Mouse (Mus musculus): ENCODE data around the gene Dupd1. TPM values are rescaled to one million over a fixed set of nuclear protein-coding genes. Genes with fewer than 3 reads are reported as not detected.

Dupd1 gene
- total RNA-seq, 2 experiments from 2014 or later: not detected

DNA sequence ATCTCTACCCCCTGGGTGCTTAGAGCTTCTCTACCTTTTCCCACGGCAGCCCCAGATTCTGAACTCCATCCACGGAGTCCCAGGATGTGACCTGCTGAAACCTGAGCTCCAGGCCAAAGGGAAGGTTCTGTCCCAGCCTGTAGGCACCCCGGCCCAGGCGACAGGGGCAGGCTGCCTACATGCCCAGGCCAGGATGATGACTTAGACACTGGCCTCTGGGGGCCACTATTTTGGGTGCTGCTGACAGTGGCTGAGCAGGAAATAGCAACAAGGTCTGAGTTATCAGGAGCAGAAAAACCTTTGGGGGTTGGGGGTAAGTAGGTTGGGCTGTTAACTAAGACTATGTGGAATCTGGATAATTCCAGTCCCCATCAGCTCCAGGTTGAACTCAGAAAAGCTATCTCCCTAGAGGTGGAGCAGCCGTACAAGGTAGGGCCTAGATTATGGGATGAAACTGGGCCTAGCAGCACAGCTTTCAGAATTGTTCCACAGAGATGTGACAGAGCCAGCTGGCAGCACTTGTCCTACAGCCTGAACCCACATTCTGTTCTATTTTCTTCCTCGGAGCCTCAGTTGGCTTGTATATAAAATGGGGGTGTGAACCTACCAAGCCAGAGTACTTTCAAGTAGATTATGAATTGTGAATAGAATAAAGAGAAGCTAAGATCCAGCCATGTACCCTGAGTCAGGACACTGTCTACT is 14.8 kb upstream of the Dupd1 start:
- no peak for ATAC-seq (replicated peaks; ENCODE audit: poor library complexity, severe bottlenecking)

DNA sequence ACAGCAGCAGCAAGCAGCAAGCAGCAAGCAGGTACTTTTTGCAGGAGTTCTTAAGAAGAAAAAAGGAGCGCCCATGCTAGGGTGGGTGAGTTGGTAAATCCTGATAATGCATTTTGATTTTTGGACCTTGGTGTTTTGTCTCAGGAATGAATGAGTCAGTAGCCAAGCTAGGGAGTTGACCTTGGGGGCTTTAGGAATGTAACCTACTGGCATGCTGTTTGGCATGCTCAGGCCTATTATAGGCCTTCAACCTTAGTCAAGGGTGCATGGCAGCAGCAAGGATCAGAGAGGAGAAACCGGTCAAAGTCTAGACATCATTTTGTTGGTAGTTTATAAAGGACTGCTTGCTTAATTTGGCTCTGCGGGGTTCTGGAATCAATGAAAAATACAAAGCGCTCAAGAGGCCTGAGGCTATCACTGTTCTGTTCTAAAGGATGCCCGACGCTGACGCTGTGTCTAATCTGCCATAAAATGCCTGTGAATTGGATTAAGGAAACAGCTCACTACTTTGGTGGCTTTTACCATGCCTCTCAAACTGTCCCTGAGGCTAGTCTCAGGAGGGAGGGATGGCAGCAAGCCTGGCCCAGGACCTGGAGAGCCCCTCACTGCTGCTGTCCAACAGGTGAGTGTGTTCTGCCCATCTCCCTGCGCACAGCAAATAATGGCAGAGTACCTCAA is 7.8 kb upstream of the Dupd1 start:
- no peak for ATAC-seq (replicated peaks; ENCODE audit: poor library complexity, severe bottlenecking)

DNA sequence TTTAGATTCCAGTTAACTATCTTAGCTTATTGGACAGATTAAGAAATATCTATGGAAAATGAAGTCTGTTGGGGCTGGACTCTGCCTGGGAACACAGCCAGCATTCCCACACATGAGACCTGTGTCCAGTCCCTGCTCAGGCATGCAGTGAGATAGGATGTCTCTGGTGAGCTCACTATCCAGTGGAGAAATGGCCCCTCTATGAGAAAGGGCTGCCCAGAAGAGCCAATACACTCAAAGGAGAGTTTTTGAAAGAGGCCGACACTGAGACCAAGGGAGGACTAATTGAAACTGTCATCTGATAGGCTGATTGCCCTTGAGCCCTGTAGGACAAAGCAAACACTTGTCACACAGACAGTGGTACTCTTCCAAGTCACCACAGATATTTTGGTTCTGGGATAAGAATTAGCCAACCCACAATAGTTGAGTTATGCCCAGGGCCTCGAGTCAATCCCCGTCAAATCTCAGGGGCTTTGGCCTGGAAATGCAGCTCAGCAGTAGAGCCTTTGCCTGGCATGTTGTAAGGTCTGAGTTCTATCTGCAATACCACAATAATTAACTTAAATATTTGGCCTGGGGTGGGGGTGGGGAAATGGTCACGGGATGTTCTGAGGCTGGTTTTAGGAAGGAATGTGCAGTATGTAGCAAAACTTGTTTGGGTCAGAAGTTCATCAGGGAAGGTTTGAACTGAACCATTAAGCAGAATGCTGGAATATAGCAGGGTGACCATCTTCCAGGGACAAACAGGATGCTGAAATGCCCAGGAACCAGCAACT is 6.2 kb upstream of the Dupd1 start:
- ATAC-seq (replicated peaks; ENCODE audit: poor library complexity, severe bottlenecking): no peak

DNA sequence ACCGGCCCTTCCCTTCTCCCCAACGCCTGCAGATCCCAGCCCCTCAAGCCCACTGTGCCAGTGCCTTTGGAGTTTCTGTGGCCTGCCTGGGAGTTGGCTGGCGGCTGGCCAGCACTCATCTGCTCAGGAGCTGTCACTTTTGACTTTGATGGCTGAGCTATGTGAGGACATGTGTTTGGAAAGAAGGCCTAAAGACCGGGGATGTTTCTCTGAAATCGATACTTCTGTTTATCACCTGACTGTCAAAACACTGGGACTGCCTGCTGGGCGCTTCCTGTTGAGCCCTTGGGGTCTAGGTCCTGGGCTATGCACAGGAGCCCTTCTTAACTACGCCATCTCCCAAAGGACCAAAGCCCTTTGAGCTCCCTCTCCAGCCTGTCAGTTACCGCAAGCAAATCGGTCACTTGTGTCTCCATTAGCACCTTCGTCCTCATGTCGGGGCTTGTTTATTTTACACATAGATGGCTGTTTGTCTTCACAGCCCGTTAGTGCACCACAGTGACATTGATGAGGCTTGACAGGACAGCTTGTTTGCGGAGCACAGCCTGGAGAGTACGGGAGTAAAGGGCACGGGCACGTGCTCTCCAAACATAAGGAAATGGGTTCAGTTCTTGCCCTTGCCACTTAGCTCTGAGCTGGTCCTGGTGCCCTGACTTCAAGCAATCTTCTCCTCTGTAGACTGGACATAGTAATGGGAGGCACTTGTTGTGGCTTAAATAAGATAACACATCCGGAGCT is 5.4 kb upstream of the Dupd1 start:
- no peak for ATAC-seq (replicated peaks; ENCODE audit: poor library complexity, severe bottlenecking)

DNA sequence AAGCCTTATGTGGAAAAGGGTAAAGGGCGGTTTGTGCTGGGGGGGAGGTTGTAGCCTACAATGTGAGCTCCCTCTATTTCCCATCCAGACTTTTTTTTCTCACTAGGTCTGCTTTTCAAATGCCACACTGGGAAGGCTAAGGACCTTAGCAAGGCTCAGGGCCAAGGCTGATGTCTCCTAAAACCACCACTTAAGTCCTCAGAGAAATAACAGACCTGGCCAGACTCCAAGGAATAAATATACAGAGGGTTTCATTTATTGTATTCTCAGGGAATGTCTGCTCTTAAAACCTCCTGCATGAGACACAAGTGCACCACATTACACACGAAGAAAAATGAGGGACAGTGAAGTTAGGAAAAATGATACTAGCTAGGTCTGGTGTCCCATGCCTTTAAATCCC is 3.1 kb downstream of the Dupd1 start:
- ATAC-seq (replicated peaks; ENCODE audit: poor library complexity, severe bottlenecking): no peak

DNA sequence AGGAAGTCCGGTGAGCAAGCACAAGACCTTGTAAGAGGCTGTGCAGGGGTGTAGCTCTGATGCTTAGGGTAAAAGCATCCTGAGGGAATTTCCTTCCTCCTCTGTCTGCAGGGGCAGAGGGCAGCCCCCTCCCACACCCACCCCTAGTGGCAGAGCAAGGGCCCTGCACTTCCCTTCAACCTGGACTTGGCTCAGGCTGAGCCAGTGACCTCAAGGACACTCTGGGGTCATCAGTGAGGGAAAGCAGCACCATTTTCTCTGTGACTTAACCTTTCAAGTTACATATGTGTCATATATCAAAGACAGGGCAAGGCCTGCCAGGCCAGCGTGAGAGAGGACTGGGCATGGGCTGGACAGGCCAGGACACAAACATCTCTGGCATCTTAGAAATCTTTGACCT is 4.8 kb downstream of the Dupd1 start:
- ATAC-seq (replicated peaks; ENCODE audit: poor library complexity, severe bottlenecking): no peak

DNA sequence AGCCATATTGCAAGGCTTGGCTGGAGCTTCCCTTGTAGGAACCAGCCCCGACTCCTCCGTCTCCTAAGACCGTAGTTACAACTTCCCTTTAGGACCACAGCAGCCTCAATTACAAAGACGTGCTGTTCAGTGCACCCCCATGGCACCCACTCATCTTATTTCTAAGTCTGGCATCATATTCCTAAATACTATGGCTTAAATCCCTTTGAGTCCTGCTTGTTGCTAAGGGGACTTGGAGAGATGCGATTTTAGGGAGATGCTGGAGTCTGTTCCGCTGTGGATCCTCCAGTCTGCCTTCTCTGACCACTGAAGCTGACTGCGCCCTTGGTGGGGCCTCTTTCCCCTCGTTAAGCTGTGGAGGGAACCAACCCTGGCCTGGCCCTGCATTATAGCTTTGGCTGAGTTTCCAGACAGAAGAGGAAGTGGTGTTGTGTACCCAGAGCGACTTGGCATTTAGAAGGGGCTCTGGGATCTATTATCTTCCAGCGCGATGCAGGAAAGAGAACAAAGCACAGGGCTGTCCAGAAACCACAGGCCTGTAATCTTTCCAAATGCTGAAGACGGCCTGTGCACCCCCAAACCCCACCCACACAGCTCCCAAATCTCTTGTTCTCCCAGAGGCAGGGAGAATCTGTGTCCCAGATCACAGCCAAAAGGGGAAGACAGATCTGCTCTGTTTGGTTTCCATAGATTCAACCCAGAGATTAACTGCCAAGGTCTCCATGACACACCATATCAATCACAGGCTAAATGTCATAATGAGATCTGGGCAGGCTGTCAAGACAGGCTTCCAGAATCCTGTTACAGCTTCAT is 7.4 kb downstream of the Dupd1 start:
- peak; percentile 85 for ATAC-seq (replicated peaks; ENCODE audit: poor library complexity, severe bottlenecking)

DNA sequence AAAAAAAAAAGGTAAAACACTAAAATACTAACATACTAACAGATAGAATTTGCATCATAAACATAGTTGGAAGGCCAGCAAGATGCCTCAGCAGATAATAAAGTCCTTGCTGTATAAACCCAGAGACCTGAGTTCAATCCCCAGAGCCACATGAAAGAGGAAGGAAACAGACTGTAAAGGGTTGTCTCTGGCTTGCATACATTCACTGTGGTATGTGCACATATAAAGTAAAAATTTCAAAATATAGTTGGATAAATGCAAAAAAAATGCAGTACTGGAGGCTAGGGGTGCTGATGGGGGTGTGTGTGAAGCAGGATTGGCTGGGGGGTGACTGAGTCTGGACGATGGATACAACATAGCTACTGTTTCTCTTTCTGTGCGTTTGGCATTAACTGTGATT is 8.9 kb downstream of the Dupd1 start:
- peak; percentile 59 for ATAC-seq (replicated peaks; ENCODE audit: poor library complexity, severe bottlenecking)

GRCm38 (mm10) chr14:21703255-21703654 is 11.1 kb downstream of the Dupd1 start:
- no peak for ATAC-seq (replicated peaks; ENCODE audit: poor library complexity, severe bottlenecking)

DNA sequence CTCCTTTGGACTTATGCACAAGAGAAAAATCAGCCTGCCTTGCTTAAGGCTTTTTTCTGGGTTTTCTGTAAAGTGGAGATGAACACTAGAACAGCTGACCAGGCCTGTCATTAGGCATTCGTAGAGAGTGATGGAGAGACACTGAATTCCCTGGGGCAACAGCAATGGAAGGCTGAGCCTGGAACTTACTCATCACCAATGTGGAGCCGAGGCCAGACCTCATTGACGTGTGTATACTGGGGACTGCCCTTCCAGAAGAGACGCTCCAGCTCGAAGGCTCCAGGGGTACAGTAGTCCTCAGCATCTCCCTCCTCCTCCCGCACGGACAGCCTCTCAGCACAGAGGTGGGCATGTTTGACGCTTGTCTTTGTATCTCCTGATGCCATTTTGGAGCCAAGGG is 11.7 kb downstream of the Dupd1 start:
- ATAC-seq (replicated peaks; ENCODE audit: poor library complexity, severe bottlenecking): no peak

- ATAC-seq (replicated peaks; ENCODE audit: poor library complexity, severe bottlenecking): no peak
These were observed 18.1 kb downstream of the Dupd1 start for GRCm38 (mm10) chr14:21696186-21696830.

DNA sequence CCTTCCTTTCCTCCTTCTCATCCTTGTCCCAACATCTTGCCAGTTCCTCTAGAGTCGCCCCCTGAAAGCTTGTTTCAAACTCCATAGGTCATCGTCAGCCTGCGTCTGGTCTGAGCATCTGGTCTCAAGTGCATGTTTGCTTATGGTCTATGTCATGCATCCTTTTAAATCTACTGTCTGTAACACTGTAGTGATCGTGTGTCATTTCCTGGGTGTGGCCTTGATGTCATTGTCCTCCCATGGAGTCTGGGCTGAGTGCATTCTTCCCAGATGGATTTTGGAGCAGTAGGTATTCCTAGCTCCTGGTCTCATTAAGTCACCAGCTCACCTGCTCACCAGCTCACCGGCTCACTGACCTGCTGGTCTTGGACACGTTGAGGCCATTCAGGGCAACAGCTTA is 19.4 kb downstream of the Dupd1 start:
- no peak for ATAC-seq (replicated peaks; ENCODE audit: poor library complexity, severe bottlenecking)

GRCm38 (mm10) chr14:21691070-21691469 is 23.3 kb downstream of the Dupd1 start:
- ATAC-seq (replicated peaks; ENCODE audit: poor library complexity, severe bottlenecking): no peak

DNA sequence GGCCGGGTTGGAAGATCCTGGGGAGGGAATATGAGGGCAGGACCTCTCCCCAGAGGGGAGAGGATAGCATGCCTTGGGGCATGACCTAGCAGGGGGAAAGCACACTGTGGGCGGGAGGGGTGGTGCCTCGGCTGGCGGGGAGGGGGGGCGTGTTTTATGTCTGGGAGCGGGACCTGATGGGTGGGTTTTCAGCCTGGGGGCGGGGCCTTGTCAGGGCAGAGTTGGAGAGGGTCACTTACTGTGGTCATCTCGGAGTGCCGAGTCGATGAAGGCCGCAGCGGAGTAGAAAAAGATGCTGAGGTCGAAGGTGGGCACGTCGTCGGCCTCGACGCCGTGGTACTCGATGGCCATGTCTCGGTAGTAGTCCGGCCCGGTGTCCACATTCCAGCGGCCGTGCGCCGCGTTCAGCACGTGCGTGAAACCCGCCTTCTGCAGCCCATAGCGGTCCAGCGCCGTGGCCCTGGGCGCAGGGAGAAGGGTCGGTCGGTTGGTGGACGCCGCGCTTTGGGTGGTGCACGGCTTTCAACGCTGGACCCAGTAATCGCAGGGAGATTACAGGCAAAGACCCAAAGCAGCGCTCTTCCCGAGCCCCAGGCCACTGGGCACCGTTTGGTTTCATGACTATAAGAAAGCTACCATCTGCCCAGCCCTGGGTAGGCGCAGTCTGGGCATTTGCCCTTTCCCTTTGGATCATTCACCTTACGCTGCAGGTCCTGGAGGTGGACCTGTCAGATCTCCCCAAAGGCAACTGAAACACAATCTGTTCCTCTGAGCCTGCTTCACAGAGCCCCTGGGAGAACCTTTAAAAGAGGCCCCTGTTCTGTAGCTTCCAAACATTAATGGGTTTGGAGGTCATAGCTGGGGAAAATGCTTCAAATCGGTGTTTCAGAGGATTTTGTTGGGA is 27.7 kb downstream of the Dupd1 start:
- no peak for ATAC-seq (replicated peaks; ENCODE audit: poor library complexity, severe bottlenecking)

GRCm38 (mm10) chr14:21685411-21686146 is 28.8 kb downstream of the Dupd1 start:
- no peak for ATAC-seq (replicated peaks; ENCODE audit: poor library complexity, severe bottlenecking)

DNA sequence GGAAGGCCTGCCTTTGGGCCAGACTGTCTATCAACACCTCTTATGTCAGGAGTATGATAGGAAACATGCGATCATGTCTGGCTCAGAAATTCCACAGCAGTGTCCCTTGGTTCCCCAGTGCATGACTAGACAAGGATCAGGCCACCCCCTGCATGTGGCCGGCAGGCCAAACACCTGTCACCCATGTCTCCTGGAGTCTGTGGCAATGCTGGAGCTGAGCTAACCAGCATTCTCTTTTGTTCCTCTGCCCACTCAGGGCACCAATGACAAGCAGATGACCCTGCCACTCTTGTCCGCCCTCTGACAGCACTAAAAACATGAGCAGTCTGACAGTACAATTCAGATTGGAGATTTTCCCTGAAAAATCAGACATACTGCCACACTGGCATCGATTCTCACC is 30.5 kb downstream of the Dupd1 start:
- ATAC-seq (replicated peaks; ENCODE audit: poor library complexity, severe bottlenecking): no peak

DNA sequence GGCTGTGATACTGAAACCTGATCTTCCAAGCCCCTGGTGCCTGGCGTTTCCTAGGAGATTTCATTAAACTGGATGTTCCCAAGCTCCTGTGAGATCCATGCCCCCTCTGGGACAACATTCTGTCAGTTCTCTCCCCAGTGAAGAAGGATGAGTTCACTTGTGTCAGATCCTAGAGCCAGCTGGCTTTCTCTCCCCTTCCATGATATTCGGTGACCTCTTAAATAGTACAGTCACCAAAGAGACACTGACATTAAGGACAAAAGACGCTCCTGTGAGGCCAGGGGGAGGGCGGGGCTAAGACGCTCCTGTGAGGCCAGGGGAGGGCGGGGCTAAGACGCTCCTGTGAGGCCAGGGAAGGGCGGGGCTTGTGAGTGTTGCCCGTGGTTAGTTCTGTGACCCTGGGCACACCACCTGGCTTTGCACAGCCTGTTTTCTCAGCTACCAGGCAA is 31.7 kb downstream of the Dupd1 start:
- ATAC-seq (replicated peaks; ENCODE audit: poor library complexity, severe bottlenecking): peak; percentile 89
